Mouse (Mus musculus): ENCODE measurements around the gene Olfml1. TPM values are rescaled to one million over a fixed set of nuclear protein-coding genes. Genes with fewer than 3 reads are reported as not detected.

Olfml1 gene
- polyA plus RNA-seq, 1 experiment from 2014 or later = 7.3 TPM

DNA sequence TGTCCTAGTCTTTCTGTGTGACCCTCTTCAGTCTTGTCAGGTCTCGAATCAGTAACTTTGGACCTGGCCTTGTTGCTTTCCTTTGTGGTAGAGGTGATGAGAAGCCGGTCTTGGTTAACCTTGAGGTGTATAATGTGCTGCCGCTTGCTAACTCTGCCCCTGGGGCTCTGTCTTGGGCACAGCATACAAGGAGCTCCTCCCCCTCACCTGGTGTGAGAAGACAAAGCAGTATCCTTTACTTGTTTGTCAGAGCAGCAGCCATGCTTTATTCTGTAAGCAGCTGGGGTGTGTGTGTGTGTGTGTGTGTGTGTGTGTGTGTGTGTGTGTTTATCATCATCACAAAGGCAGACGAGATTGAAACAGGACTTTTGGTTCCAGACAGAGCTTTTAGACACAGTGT, 31.9 kb upstream of the Olfml1 start:
- TF ChIP-seq CTCF (IDR thresholded peaks at IDR 0.05; ENCODE audit: low read depth) = no peak
- WGBS = 85% methylated on average over 4 of the region's 4 CpGs
- H3K36me3 ChIP-seq (ENCODE audit: control insufficient read depth, insufficient read depth) = no peaks in the 10 kb centered on the region
- H3K4me1 ChIP-seq (replicated peaks; ENCODE audit: control insufficient read depth, insufficient read depth, low read length) = no peaks in the 10 kb centered on the region
- no peak overlapping the region for H3K9ac ChIP-seq (ENCODE audit: low read depth, low read length)
- no peak overlapping the region for H3K4me3 ChIP-seq (ENCODE audit: low read depth, low read length)
- no peak overlapping the region for H3K4me2 ChIP-seq (replicated peaks; ENCODE audit: low read depth)
- no peaks in the 10 kb centered on the region for H3K27me3 ChIP-seq (replicated peaks; ENCODE audit: control insufficient read depth, insufficient read depth, low read length)
- no peak for ATAC-seq
- no peak overlapping the region for H3K27ac ChIP-seq (ENCODE audit: low read depth, low read length)
- H3K9me3 ChIP-seq (ENCODE audit: control insufficient read depth) = no peaks in the 10 kb centered on the region

DNA sequence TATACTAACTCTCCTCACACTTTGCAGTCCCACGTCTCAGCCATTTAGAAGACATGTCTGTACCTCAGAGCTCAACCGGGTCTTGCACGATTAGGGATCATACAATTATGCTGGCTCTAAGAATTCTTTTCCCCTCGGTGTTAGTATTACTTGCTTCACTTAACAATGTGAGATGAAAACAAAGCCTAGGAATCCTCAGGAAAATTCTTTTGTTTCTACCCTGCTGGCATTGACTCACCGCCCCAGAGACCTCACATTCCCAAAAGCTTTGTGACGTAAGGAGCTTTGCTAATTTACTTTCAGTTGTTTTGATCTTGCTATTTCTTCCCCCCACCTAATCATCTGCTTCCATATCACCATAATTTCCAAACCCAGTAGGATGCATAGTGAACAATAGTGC, 30.7 kb upstream of the Olfml1 start:
- H3K4me1 ChIP-seq (replicated peaks; ENCODE audit: control insufficient read depth, insufficient read depth, low read length) = no peaks in the 10 kb centered on the region
- H3K36me3 ChIP-seq (ENCODE audit: control insufficient read depth, insufficient read depth) = no peaks in the 10 kb centered on the region
- H3K4me3 ChIP-seq (ENCODE audit: low read depth, low read length) = no peak overlapping the region
- no peak for ATAC-seq
- no peak for TF ChIP-seq CTCF (IDR thresholded peaks at IDR 0.05; ENCODE audit: low read depth)
- no peak overlapping the region for H3K9ac ChIP-seq (ENCODE audit: low read depth, low read length)
- no peaks in the 10 kb centered on the region for H3K27me3 ChIP-seq (replicated peaks; ENCODE audit: control insufficient read depth, insufficient read depth, low read length)
- H3K4me2 ChIP-seq (replicated peaks; ENCODE audit: low read depth) = no peak overlapping the region
- no peak overlapping the region for H3K27ac ChIP-seq (ENCODE audit: low read depth, low read length)
- no peaks in the 10 kb centered on the region for H3K9me3 ChIP-seq (ENCODE audit: control insufficient read depth)
- 77% methylated on average over 6 of the region's 6 CpGs for WGBS

DNA sequence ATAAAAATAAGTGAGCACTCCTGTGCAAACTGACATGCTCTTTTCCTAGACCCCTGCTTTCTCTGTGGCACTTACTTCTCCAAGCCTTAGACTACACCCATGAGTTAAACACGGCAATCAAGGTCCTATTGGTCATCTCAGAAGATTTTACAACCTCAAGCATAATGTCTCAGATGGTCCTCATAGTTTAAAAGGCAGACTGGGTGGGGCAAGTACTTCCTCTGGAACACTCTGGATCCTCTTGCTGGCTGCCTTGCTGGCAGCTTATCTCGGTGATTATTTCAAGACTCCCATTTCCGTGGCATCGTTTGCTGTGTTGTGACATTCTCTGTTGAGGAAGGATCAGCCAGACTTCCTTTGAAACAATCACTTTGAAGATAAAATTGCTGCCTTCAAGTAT, 27.2 kb upstream of the Olfml1 start:
- H3K27me3 ChIP-seq (replicated peaks; ENCODE audit: control insufficient read depth, insufficient read depth, low read length) = no peaks in the 10 kb centered on the region
- no peaks in the 10 kb centered on the region for H3K36me3 ChIP-seq (ENCODE audit: control insufficient read depth, insufficient read depth)
- H3K4me2 ChIP-seq (replicated peaks; ENCODE audit: low read depth) = no peak overlapping the region
- no peak overlapping the region for H3K9ac ChIP-seq (ENCODE audit: low read depth, low read length)
- no peaks in the 10 kb centered on the region for H3K4me1 ChIP-seq (replicated peaks; ENCODE audit: control insufficient read depth, insufficient read depth, low read length)
- no peak overlapping the region for H3K4me3 ChIP-seq (ENCODE audit: low read depth, low read length)
- no peaks in the 10 kb centered on the region for H3K9me3 ChIP-seq (ENCODE audit: control insufficient read depth)
- H3K27ac ChIP-seq (ENCODE audit: low read depth, low read length) = no peak overlapping the region
- no peak for ATAC-seq
- 15% methylated on average over 4 of the region's 4 CpGs for WGBS
- no peak for TF ChIP-seq CTCF (IDR thresholded peaks at IDR 0.05; ENCODE audit: low read depth)

DNA sequence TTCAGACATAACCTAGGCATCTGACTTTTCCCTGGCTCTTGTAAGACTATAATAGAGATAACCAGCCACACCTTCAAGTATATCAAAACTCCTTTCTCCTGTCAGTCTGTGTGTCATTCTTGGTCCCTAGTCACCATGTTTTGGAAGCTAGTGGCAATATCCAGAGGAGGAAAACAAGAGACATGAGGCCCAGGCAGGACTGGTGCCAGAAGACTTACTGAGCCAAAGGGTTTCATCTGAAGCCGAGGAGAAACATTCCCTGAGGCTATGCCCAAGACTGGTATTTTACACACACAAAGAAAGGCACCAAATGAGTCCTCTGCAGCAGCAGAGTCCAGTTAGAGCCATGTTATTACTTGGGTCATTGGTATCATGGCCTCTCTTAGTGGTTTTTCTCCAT, 22.2 kb upstream of the Olfml1 start:
- Histone ChIP-seq H3K4me3 (ENCODE audit: low read depth, low read length) (no peak overlapping the region), H3K36me3 (ENCODE audit: control insufficient read depth, insufficient read depth) (no peaks in the 10 kb centered on the region), H3K4me1 (replicated peaks; ENCODE audit: control insufficient read depth, insufficient read depth, low read length) (no peaks in the 10 kb centered on the region), H3K27ac (ENCODE audit: low read depth, low read length) (no peak overlapping the region), H3K27me3 (replicated peaks; ENCODE audit: control insufficient read depth, insufficient read depth, low read length) (no peaks in the 10 kb centered on the region), H3K9ac (ENCODE audit: low read depth, low read length) (no peak overlapping the region), H3K4me2 (replicated peaks; ENCODE audit: low read depth) (no peak overlapping the region), H3K9me3 (ENCODE audit: control insufficient read depth) (no peaks in the 10 kb centered on the region)
- TF ChIP-seq CTCF (IDR thresholded peaks at IDR 0.05; ENCODE audit: low read depth) = no peak
- 71% methylated on average over 1 of the region's 1 CpGs for WGBS
- no peak for ATAC-seq

DNA sequence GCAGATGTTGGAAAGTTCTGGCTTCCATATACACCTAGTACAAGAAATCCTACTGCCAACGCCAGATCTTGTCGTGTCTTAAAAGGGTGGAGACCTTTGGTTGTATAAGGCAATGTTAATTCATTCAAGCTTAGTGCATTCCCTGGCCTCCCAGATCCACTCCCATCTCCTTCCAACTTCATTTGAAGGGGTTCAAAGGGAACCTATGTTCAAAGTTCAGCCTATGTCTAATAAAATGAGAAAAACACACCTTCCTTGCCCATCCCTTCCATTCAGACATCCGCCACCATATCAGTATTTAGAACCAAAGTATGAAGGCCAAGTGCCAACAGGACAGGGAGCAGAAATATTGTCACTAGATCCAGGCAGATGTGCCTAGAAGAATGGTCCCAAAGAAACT, 19.4 kb upstream of the Olfml1 start:
- no peak overlapping the region for H3K4me3 ChIP-seq (ENCODE audit: low read depth, low read length)
- H3K27ac ChIP-seq (ENCODE audit: low read depth, low read length) = no peak overlapping the region
- H3K4me1 ChIP-seq (replicated peaks; ENCODE audit: control insufficient read depth, insufficient read depth, low read length) = no peaks in the 10 kb centered on the region
- H3K9ac ChIP-seq (ENCODE audit: low read depth, low read length) = no peak overlapping the region
- ATAC-seq = peak; percentile 36; the same call in 1 of the 2 replicates
- H3K9me3 ChIP-seq (ENCODE audit: control insufficient read depth) = no peaks in the 10 kb centered on the region
- WGBS = 57% methylated on average over 3 of the region's 3 CpGs
- no peaks in the 10 kb centered on the region for H3K36me3 ChIP-seq (ENCODE audit: control insufficient read depth, insufficient read depth)
- no peaks in the 10 kb centered on the region for H3K27me3 ChIP-seq (replicated peaks; ENCODE audit: control insufficient read depth, insufficient read depth, low read length)
- H3K4me2 ChIP-seq (replicated peaks; ENCODE audit: low read depth) = no peak overlapping the region
- no peak for TF ChIP-seq CTCF (IDR thresholded peaks at IDR 0.05; ENCODE audit: low read depth)

DNA sequence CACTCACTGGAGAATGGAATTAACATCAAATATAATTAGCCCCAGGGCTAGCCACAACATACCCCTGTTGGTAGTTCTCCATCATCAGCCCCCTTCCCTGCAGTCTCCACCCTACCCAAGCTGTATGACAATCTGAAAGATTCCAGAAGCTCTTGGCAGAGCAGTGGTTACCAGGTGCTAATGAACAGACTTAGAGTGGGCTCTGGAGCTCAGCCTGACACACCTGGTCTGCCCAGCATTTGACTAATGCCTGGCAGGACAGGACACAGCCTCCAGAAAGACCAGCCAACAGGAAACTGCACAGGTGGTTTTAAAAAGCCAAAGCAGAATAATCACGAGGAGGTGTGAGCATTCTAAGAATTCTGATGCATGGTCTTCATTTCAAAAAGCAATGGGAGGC, 13.8 kb upstream of the Olfml1 start:
- WGBS = 44% methylated on average over 1 of the region's 1 CpGs
- H3K36me3 ChIP-seq (ENCODE audit: control insufficient read depth, insufficient read depth) = no peaks in the 10 kb centered on the region
- H3K4me1 ChIP-seq (replicated peaks; ENCODE audit: control insufficient read depth, insufficient read depth, low read length) = no peaks in the 10 kb centered on the region
- no peaks in the 10 kb centered on the region for H3K9me3 ChIP-seq (ENCODE audit: control insufficient read depth)
- no peaks in the 10 kb centered on the region for H3K27me3 ChIP-seq (replicated peaks; ENCODE audit: control insufficient read depth, insufficient read depth, low read length)
- no peak for ATAC-seq
- no peak overlapping the region for H3K27ac ChIP-seq (ENCODE audit: low read depth, low read length)
- H3K4me2 ChIP-seq (replicated peaks; ENCODE audit: low read depth) = no peak overlapping the region
- TF ChIP-seq CTCF (IDR thresholded peaks at IDR 0.05; ENCODE audit: low read depth) = no peak
- H3K4me3 ChIP-seq (ENCODE audit: low read depth, low read length) = no peak overlapping the region
- H3K9ac ChIP-seq (ENCODE audit: low read depth, low read length) = no peak overlapping the region

DNA sequence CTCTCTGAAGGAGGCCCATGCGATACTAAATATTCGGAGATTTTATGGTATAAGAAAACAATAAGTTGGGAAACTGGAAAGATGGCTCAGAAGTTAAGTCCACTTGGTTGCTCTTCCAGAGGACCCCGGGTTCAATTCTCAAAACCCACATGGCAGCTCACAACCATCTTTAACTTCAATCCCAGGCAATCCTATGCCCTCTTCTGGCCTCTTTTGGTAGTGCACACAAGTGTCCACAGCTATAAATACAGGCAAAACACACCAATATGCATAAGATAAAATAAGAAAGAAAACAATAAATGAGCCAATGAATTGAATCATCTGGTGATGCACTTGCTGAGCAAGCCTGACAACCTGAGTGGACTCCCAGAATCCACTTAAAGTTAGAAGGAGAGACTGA, 11.3 kb upstream of the Olfml1 start:
- ATAC-seq = no peak
- WGBS = 84% methylated on average over 3 of the region's 3 CpGs
- H3K36me3 ChIP-seq (ENCODE audit: control insufficient read depth, insufficient read depth) = no peaks in the 10 kb centered on the region
- no peak overlapping the region for H3K27ac ChIP-seq (ENCODE audit: low read depth, low read length)
- no peak overlapping the region for H3K9ac ChIP-seq (ENCODE audit: low read depth, low read length)
- H3K4me1 ChIP-seq (replicated peaks; ENCODE audit: control insufficient read depth, insufficient read depth, low read length) = no peaks in the 10 kb centered on the region
- H3K9me3 ChIP-seq (ENCODE audit: control insufficient read depth) = no peaks in the 10 kb centered on the region
- no peak overlapping the region for H3K4me2 ChIP-seq (replicated peaks; ENCODE audit: low read depth)
- H3K4me3 ChIP-seq (ENCODE audit: low read depth, low read length) = no peak overlapping the region
- no peaks in the 10 kb centered on the region for H3K27me3 ChIP-seq (replicated peaks; ENCODE audit: control insufficient read depth, insufficient read depth, low read length)
- peak; percentile 59 for TF ChIP-seq CTCF (IDR thresholded peaks at IDR 0.05; ENCODE audit: low read depth)

Data from intestine, postnatal 0 days (tissue).